Mouse (Mus musculus) intestine, postnatal 0 days (tissue): ENCODE measurements around the gene Fank1. TPM values are rescaled to one million over a fixed set of nuclear protein-coding genes. Genes with fewer than 3 reads are reported as not detected.

Experiments
- ATAC-seq: fragments of 200-750 bp; cut with Nextera tagmentation; 2 replicates; pipeline ENCODE4 v1.8.0; 2017; ENCODE audit warnings: mild to moderate bottlenecking, moderate TSS enrichment, moderate library complexity
- H3K27ac ChIP-seq: fragments of 300-500 bp; sonication (generic); 2 replicates; pipeline ENCODE4 v1.5.1; 2014; ENCODE audit warnings: mild to moderate bottlenecking, low read depth, low read length, moderate library complexity
- H3K27me3 ChIP-seq: fragments of 300-500 bp; sonication (generic); replicated peaks from 2 replicates; pipeline ENCODE4 v1.6.1; 2014; ENCODE audit warnings: low read length, mixed read lengths; ENCODE audit not compliant: control insufficient read depth, insufficient read depth
- H3K36me3 ChIP-seq: fragments of 300-500 bp; sonication (generic); 2 replicates; pipeline ENCODE4 v1.6.1; 2014; ENCODE audit warnings: mild to moderate bottlenecking, moderate library complexity; ENCODE audit not compliant: control insufficient read depth, insufficient read depth
- H3K4me1 ChIP-seq: fragments of 300-500 bp; sonication (generic); replicated peaks from 2 replicates; pipeline ENCODE4 v1.6.1; 2014; ENCODE audit warnings: antibody characterized with exemption, low read length, mixed read lengths; ENCODE audit not compliant: control insufficient read depth, insufficient read depth
- H3K4me2 ChIP-seq: fragments of 300-500 bp; sonication (generic); replicated peaks from 2 replicates; pipeline ENCODE4 v1.6.1; 2014; ENCODE audit warnings: low read depth, mild to moderate bottlenecking, moderate library complexity
- H3K4me3 ChIP-seq: fragments of 300-500 bp; sonication (generic); 2 replicates; pipeline ENCODE4 v1.5.1; 2014; ENCODE audit warnings: low read depth, low read length
- H3K9ac ChIP-seq: fragments of 300-500 bp; sonication (generic); 2 replicates; pipeline ENCODE4 v1.6.1; 2014; ENCODE audit warnings: mild to moderate bottlenecking, low read depth, low read length
- H3K9me3 ChIP-seq: fragments of 300-500 bp; sonication (generic); 2 replicates; pipeline ENCODE4 v1.6.1; 2016; ENCODE audit warnings: mixed run types; ENCODE audit not compliant: control insufficient read depth
- CTCF ChIP-seq: sonication (generic); IDR thresholded peaks from 2 replicates; pipeline ENCODE4 v1.5.1; 2016; ENCODE audit warnings: low read depth, mild to moderate bottlenecking, control low read depth, antibody characterized with exemption, moderate library complexity
- WGBS: fragments of 180-500 bp; shearing (Covaris S2); extraction: QIAGEN DNeasy Blood & Tissue Kit; methylation state at CpG from one replicate; pipeline ENCODE4 v1.1.7; 2014; 5-methylcytosine and 5-hydroxymethylcytosine counted together
- polyA plus RNA-seq: library from polyadenylated mRNA; unstranded; fragments of >200 nt; fragmentation: Nextera tagmentation; extraction: Ambion mirVana; gene quantifications from 2 replicates; pipeline ENCODE4 v1.2.1, GENCODE M21; 2015

Fank1 gene
- polyA plus RNA-seq, 1 experiment from 2014 or later: 0.42 TPM

DNA sequence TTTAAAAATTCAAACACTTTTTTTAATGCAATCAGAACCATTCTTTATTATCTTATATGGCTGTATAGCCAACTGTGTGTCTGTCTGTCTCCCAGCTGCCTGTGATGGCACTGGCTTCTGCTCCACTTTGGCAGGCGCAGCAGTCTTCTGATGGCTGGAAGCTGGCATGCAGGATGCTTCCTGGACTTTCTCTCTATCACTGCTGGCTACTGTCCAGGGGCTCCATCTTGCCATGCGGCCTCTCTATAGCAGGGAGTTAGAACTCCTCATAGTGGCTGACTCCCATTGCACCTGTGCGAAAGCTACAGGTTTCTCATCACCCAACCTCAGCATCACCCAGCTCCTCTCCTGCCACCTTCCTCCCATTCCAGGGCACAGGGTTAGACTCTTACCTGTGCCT is 81.8 kb downstream of the Fank1 start:
- WGBS: 89% methylated on average over 3 of the region's 3 CpGs
- Histone ChIP-seq H3K4me2 (no peak overlapping the region), H3K9me3 (no peaks in the 10 kb centered on the region), H3K4me3 (no peak overlapping the region), H3K9ac (no peak overlapping the region), H3K4me1 (no peaks in the 10 kb centered on the region), H3K36me3 (no peaks in the 10 kb centered on the region), H3K27me3 (no peaks in the 10 kb centered on the region), H3K27ac (no peak overlapping the region)
- no peak for ATAC-seq
- TF ChIP-seq CTCF: no peak

- 46% methylated on average over 4 of the region's 4 CpGs for WGBS
- no peak overlapping the region for H3K9ac ChIP-seq
- no peak overlapping the region for H3K27ac ChIP-seq
- H3K27me3 ChIP-seq: no peaks in the 10 kb centered on the region
- ATAC-seq: no peak
- no peaks in the 10 kb centered on the region for H3K4me1 ChIP-seq
- no peak overlapping the region for H3K4me2 ChIP-seq
- H3K4me3 ChIP-seq: no peak overlapping the region
- no peak for TF ChIP-seq CTCF
- H3K36me3 ChIP-seq: no peaks in the 10 kb centered on the region
- H3K9me3 ChIP-seq: no peaks in the 10 kb centered on the region
Observed at GRCm38 (mm10) chr7:133859548-133859947, 82.9 kb downstream of the Fank1 start.

DNA sequence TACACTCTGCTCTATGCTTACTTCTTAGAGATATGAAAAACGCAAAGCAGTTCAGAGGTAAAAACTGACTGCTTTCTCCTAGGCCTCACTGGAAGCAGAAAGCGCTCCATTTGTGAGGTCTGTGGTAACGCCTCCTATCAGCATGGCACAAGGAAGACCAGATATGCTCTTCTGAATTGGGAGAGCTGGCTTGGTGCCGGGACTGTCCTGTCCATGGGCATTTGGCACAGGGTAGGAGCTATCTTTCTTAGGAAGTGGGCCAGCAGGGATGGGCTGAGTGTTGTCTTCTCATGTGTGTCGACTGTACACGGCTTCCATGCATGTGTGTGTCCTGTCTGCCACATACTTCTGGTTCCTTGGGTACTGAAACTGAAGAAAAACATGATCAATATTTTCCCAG is 85.6 kb downstream of the Fank1 start:
- H3K27ac ChIP-seq: no peak overlapping the region
- no peak overlapping the region for H3K9ac ChIP-seq
- H3K4me2 ChIP-seq: no peak overlapping the region
- no peak for ATAC-seq
- no peaks in the 10 kb centered on the region for H3K4me1 ChIP-seq
- WGBS: 93% methylated on average over 6 of the region's 6 CpGs
- H3K36me3 ChIP-seq: no peaks in the 10 kb centered on the region
- no peaks in the 10 kb centered on the region for H3K9me3 ChIP-seq
- no peaks in the 10 kb centered on the region for H3K27me3 ChIP-seq
- TF ChIP-seq CTCF: no peak
- H3K4me3 ChIP-seq: no peak overlapping the region

- Histone ChIP-seq H3K4me1 (no peaks in the 10 kb centered on the region), H3K36me3 (no peaks in the 10 kb centered on the region), H3K27ac (no peak overlapping the region), H3K9me3 (no peaks in the 10 kb centered on the region), H3K4me3 (no peak overlapping the region), H3K27me3 (no peaks in the 10 kb centered on the region), H3K9ac (no peak overlapping the region), H3K4me2 (no peak overlapping the region)
- no peak for ATAC-seq
- TF ChIP-seq CTCF: no peak
- WGBS: 81% methylated on average over 5 of the region's 5 CpGs
Observed at GRCm38 (mm10) chr7:133862723-133863122, 86.1 kb downstream of the Fank1 start.

- no peak for ATAC-seq
- H3K4me3 ChIP-seq: no peak overlapping the region
- no peak overlapping the region for H3K4me2 ChIP-seq
- no peaks in the 10 kb centered on the region for H3K4me1 ChIP-seq
- no peaks in the 10 kb centered on the region for H3K27me3 ChIP-seq
- no peaks in the 10 kb centered on the region for H3K36me3 ChIP-seq
- WGBS: 58% methylated on average over 3 of the region's 3 CpGs
- TF ChIP-seq CTCF: no peak
- H3K9ac ChIP-seq: no peak overlapping the region
- H3K27ac ChIP-seq: no peak overlapping the region
- H3K9me3 ChIP-seq: no peaks in the 10 kb centered on the region
Observed at GRCm38 (mm10) chr7:133863151-133863550, 86.5 kb downstream of the Fank1 start.

DNA sequence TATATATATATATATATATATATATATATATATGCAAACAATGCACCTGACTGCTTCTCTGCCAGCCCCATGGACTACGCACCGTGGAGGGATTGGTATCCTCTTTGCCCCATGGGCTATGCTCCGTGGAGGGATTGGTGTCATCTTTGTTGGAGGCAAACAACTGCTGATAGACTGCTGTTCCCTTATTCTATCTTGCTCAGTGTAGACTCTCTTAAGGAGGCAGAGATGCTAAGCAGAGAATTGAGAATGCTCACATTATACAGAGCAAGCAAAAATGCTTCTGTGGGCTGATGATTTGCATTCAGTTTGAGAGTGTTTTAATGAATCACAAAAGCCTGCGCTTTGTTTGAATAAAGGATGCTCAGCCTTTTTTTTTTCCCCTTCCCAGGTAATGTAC is 87.0 kb downstream of the Fank1 start:
- H3K4me2 ChIP-seq: no peak overlapping the region
- no peak overlapping the region for H3K27ac ChIP-seq
- no peaks in the 10 kb centered on the region for H3K27me3 ChIP-seq
- H3K9ac ChIP-seq: no peak overlapping the region
- H3K36me3 ChIP-seq: no peaks in the 10 kb centered on the region
- H3K9me3 ChIP-seq: no peaks in the 10 kb centered on the region
- 82% methylated on average over 4 of the region's 4 CpGs for WGBS
- no peaks in the 10 kb centered on the region for H3K4me1 ChIP-seq
- no peak overlapping the region for H3K4me3 ChIP-seq
- no peak for TF ChIP-seq CTCF
- ATAC-seq: no peak

GRCm38 (mm10) chr7:133870265-133870664 is 93.6 kb downstream of the Fank1 start:
- no peak for ATAC-seq
- Histone ChIP-seq H3K4me2 (no peak overlapping the region), H3K4me1 (no peaks in the 10 kb centered on the region), H3K4me3 (no peak overlapping the region), H3K9me3 (no peaks in the 10 kb centered on the region), H3K36me3 (no peaks in the 10 kb centered on the region), H3K27ac (no peak overlapping the region), H3K9ac (no peak overlapping the region), H3K27me3 (no peaks in the 10 kb centered on the region)
- TF ChIP-seq CTCF: no peak
- 89% methylated on average over 4 of the region's 4 CpGs for WGBS
